Comparison of ENCODE assay signal across 11 mouse cellular contexts in the genomic region with DNA sequence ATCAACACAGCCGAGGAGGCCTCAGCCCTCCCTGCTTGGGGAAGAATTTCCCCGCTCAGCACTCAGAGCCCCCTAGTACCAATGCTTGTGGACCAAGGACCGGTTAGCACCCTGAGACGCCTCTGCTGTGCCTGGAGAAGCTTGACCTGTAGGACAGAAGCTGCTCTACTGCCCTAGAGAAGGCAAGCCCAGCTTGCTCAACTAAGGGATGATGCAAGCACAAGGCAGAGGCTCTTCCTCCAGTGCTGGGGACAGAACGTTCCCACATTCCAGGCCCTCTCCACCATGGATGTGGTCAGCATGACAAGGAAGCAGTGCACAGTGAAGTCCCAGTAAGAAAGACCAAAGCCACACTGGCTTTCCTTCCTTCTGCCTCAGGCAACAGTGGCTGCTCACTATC.
DNase-seq lines count a peak whose midpoint lies in the region; ATAC-seq and TF ChIP-seq lines count a peak whose summit lies in the region.
"Had no signal": no experiment of that assay in that cellular context is flagged by ENCODE, and none has a peak within 500 bp of the region (broad histone marks: within the 10 kb centered on the region; RNA-seq: fewer than 3 reads in every experiment).

No protein-coding gene starts in this region.

- peaks cover 34 to 54% of the 10 kb centered on the region in 2 experiments for H3K4me1 ChIP-seq in CH12.LX (ENCODE audit: control insufficient read depth in 1 of 2, insufficient read depth in 2 of 2)
- no peaks in the 10 kb centered on the region for H3K4me1 ChIP-seq in midbrain, embryonic 14.5 days (ENCODE audit: control insufficient read depth, insufficient read depth, low read length)
- H3K4me1 ChIP-seq: neural tube, embryonic 13.5 days had no signal

- intact Hi-C loops in heart, postnatal 14 days (cut with DNase I) = no loop called here

- no peak for ATAC-seq in midbrain, embryonic 14.5 days (ENCODE audit: low FRiP score, low TSS enrichment)
- ATAC-seq in inflammation-experienced regulatory T-cells, adult 6 months = no peak
- ATAC-seq: Patski had no signal

- TF ChIP-seq POLR2A in CH12.LX (IDR thresholded peaks at IDR 0.05; ENCODE audit: low read depth, low read length) = no peak

- no peak for TF ChIP-seq EP300 in CH12.LX (IDR thresholded peaks at IDR 0.05; ENCODE audit: low read length)

- in situ Hi-C loops in CH12.LX (cut with MboI; ENCODE audit: low pct_ligation_motif_present, low pct_unique_long_range_greater_than_20kb, low sequenced_read_pairs) = no loop called here

- 0 out of 2 replicates have a peak overlapping the region, but pooled peaks have one; percentile 0 for H3K4me2 ChIP-seq in CH12.LX (ENCODE audit: insufficient read depth, low read depth, poor library complexity, severe bottlenecking)
- H3K4me2 ChIP-seq in midbrain, embryonic 14.5 days (ENCODE audit: low read length) = no peak overlapping the region
- H3K4me2 ChIP-seq: limb, embryonic 12.5 days; neural tube, embryonic 13.5 days had no signal

- H3K27me3 ChIP-seq in CH12.LX (replicated peaks) = no peaks in the 10 kb centered on the region
- no peaks in the 10 kb centered on the region for H3K27me3 ChIP-seq in midbrain, embryonic 14.5 days (ENCODE audit: control insufficient read depth, insufficient read depth, low read length)
- H3K27me3 ChIP-seq: limb, embryonic 12.5 days; neural tube, embryonic 13.5 days; Patski had no signal

- WGBS in midbrain, embryonic 14.5 days = 86% methylated on average over 5 of the region's 5 CpGs

- peaks cover 0 to 3% of the 10 kb centered on the region in 2 experiments for H3K36me3 ChIP-seq in CH12.LX (replicated peaks in 1 of 2; ENCODE audit: control insufficient read depth in 1 of 2, insufficient read depth in 1 of 2, low read length in 1 of 2)
- H3K36me3 ChIP-seq in midbrain, embryonic 14.5 days (ENCODE audit: control insufficient read depth, insufficient read depth, low read length) = no peaks in the 10 kb centered on the region
- H3K36me3 ChIP-seq: limb, embryonic 12.5 days; neural tube, embryonic 13.5 days had no signal

- dilution Hi-C loops in CH12.LX (cut with MboI; ENCODE audit: extremely low pct_ligation_motif_present, extremely low pct_unique_long_range_greater_than_20kb, low sequenced_read_pairs) = no loop called here

- TF ChIP-seq CTCF in CH12.LX (conservative IDR thresholded peaks at IDR 0.05 in 1 of 2, IDR thresholded peaks at IDR 0.05 in 1 of 2; ENCODE audit: low read depth in 2 of 2, low read length in 2 of 2) = no peak

- peaks cover 4% of the 10 kb centered on the region; the same call in 1 of the 2 replicates for H3K79me2 ChIP-seq in CH12.LX (replicated peaks; ENCODE audit: control insufficient read depth, extremely low read depth, insufficient read depth, poor library complexity, severe bottlenecking)

- TF ChIP-seq RAD21 in CH12.LX (IDR thresholded peaks at IDR 0.05; ENCODE audit: low read depth, low read length) = no peak

- H3K9ac ChIP-seq in CH12.LX (ENCODE audit: insufficient read depth, low read depth) = peak overlapping the region; percentile 8
- H3K9ac ChIP-seq in midbrain, embryonic 14.5 days (replicated peaks; ENCODE audit: low read length) = no peak overlapping the region
- H3K9ac ChIP-seq: limb, embryonic 12.5 days; neural tube, embryonic 13.5 days had no signal

- no peaks in the 10 kb centered on the region for H3K9me3 ChIP-seq in CH12.LX (replicated peaks; ENCODE audit: low read length)
- H3K9me3 ChIP-seq in midbrain, embryonic 14.5 days (ENCODE audit: control insufficient read depth, low read length) = no peaks in the 10 kb centered on the region
- H3K9me3 ChIP-seq: limb, embryonic 12.5 days; neural tube, embryonic 13.5 days had no signal

- H3K27ac ChIP-seq in CH12.LX (ENCODE audit: insufficient read depth, low read depth) = peak overlapping the region; percentile 68
- H3K27ac ChIP-seq in midbrain, embryonic 14.5 days (replicated peaks; ENCODE audit: low read depth, low read length) = no peak overlapping the region
- H3K27ac ChIP-seq: limb, embryonic 12.5 days; neural tube, embryonic 13.5 days had no signal

- no peak overlapping the region for H3K4me3 ChIP-seq in CH12.LX (replicated peaks in 1 of 3; ENCODE audit: low read depth in 2 of 3, low read length in 2 of 3, poor library complexity in 1 of 3)
- H3K4me3 ChIP-seq in midbrain, embryonic 14.5 days (replicated peaks; ENCODE audit: low read depth, low read length) = no peak overlapping the region
- H3K4me3 ChIP-seq: erythroblast, embryonic 14.5 days; limb, embryonic 12.5 days; neural tube, embryonic 13.5 days had no signal

- no peak for DNase-seq in CH12.LX (ENCODE audit: extremely low read depth)
- DNase-seq in adrenal gland, postnatal 10 days = peak; percentile 34
- DNase-seq in heart, postnatal 14 days = peak; percentile 18 to 34
- peak; percentile 83 for DNase-seq in lung, postnatal 25 days (ENCODE audit: low spot score)
- DNase-seq in midbrain, embryonic 14.5 days = no peak
- no peak for DNase-seq in kidney, adult 18-20 months

TF ChIP-seq in CH12.LX, 34 proteins besides CTCF, POLR2A, EP300 and RAD21:
- no peak for TF ChIP-seq MYC (IDR thresholded peaks at IDR 0.05; ENCODE audit: low read depth, low read length)
- no peak for TF ChIP-seq PAX5 (IDR thresholded peaks at IDR 0.05; ENCODE audit: low read length)
- TF ChIP-seq MAX (IDR thresholded peaks at IDR 0.05; ENCODE audit: low read length) = no peak
- TF ChIP-seq CHD1 (IDR thresholded peaks at IDR 0.05; ENCODE audit: low read depth, low read length) = no peak
- TF ChIP-seq ETS1 (conservative IDR thresholded peaks at IDR 0.05; ENCODE audit: low read depth, low read length) = no peak
- no peak for TF ChIP-seq POLR2AphosphoS2 (IDR thresholded peaks at IDR 0.05; ENCODE audit: low read depth, low read length)
- TF ChIP-seq ZC3H11A (IDR thresholded peaks at IDR 0.05; ENCODE audit: low read depth, low read length) = no peak
- no peak for TF ChIP-seq ZNF384 (IDR thresholded peaks at IDR 0.05; ENCODE audit: low read depth, low read length)
- no peak for TF ChIP-seq E2F4 (IDR thresholded peaks at IDR 0.05; ENCODE audit: insufficient replicate concordance, low read depth, low read length)
- TF ChIP-seq HCFC1 (IDR thresholded peaks at IDR 0.05; ENCODE audit: low read depth, low read length) = no peak
- no peak for TF ChIP-seq MEF2A (IDR thresholded peaks at IDR 0.05; ENCODE audit: borderline replicate concordance, low read depth, low read length)
- TF ChIP-seq MAFK (IDR thresholded peaks at IDR 0.05; ENCODE audit: insufficient replicate concordance, low read length) = no peak
- TF ChIP-seq KAT2A (IDR thresholded peaks at IDR 0.05; ENCODE audit: insufficient replicate concordance, low read length) = no peak
- TF ChIP-seq JUN (IDR thresholded peaks at IDR 0.05; ENCODE audit: insufficient read depth, low read depth, low read length) = no peak
- no peak for TF ChIP-seq SMC3 (IDR thresholded peaks at IDR 0.05; ENCODE audit: low read depth, low read length)
- TF ChIP-seq JUND (conservative IDR thresholded peaks at IDR 0.05; ENCODE audit: low read depth, low read length) = no peak
- no peak for TF ChIP-seq TCF12 (IDR thresholded peaks at IDR 0.05; ENCODE audit: low read depth, low read length)

Comparison
In these comparisons a context has a peak if more than half of its experiments do, and no peak if none do; other contexts are left out.
1. DNase-seq: peak in adrenal gland, postnatal 10 days (single experiment), heart, postnatal 14 days (2 of 2) and lung, postnatal 25 days (single experiment); none in CH12.LX (single experiment), midbrain, embryonic 14.5 days (single experiment) and kidney, adult 18-20 months (single experiment).